Mouse (Mus musculus): Measurements from ENCODE around the gene Gm35315. TPM values are rescaled to one million over a fixed set of nuclear protein-coding genes. Genes with fewer than 3 reads are reported as not detected.

The Gm35315 gene
- polyA plus RNA-seq, 1 experiment from 2014 or later = 0.58 TPM

GRCm38 (mm10) chr5:110107581-110108304 lies 13.5 kb upstream of the Gm35315 start, which contains the start of gene Gtpbp6:
Gene Gtpbp6 (minus strand): TSS chr5:110108197.
- Histone ChIP-seq H3K27me3 (replicated peaks) (no peaks in the 10 kb centered on the region), H3K27ac (peak within 1 kb of the TSS; percentile 97), H3K4me2 (peak within 1 kb of the TSS; percentile 93), H3K4me1 (peaks cover 21% of the 10 kb centered on the region), H3K9ac (peak within 1 kb of the TSS; percentile 72), H3K9me3 (no peaks in the 10 kb centered on the region), H3K36me3 (replicated peaks) (peaks cover 38% of the 10 kb centered on the region), H3K4me3 (peak within 1 kb of the TSS; percentile 74)
- WGBS = 0% methylated on average over 70 of the region's 71 CpGs
- ATAC-seq (replicated peaks) = peak; percentile 81

GRCm38 (mm10) chr5:110106901-110107564 lies 12.8 kb upstream of the Gm35315 start:
- Histone ChIP-seq H3K9ac (peak overlapping the region; percentile 72), H3K4me2 (peak overlapping the region; percentile 93), H3K4me3 (peak overlapping the region; percentile 74), H3K27ac (peak overlapping the region; percentile 97), H3K9me3 (no peaks in the 10 kb centered on the region), H3K36me3 (replicated peaks) (peaks cover 34% of the 10 kb centered on the region), H3K27me3 (replicated peaks) (no peaks in the 10 kb centered on the region), H3K4me1 (peaks cover 24% of the 10 kb centered on the region)
- ATAC-seq (replicated peaks) = peak; percentile 19
- 17% methylated on average over 41 of the region's 41 CpGs for WGBS

GRCm38 (mm10) chr5:110106140-110106871 lies 12.1 kb upstream of the Gm35315 start:
- no peak overlapping the region for H3K27ac ChIP-seq
- no peaks in the 10 kb centered on the region for H3K9me3 ChIP-seq
- no peaks in the 10 kb centered on the region for H3K27me3 ChIP-seq (replicated peaks)
- peaks cover 32% of the 10 kb centered on the region for H3K4me1 ChIP-seq
- no peak for ATAC-seq (replicated peaks)
- peak overlapping the region; percentile 72 for H3K9ac ChIP-seq
- WGBS = 94% methylated on average over 26 of the region's 26 CpGs
- peak overlapping the region; percentile 74 for H3K4me3 ChIP-seq
- H3K4me2 ChIP-seq = peak overlapping the region; percentile 93
- H3K36me3 ChIP-seq (replicated peaks) = peaks cover 28% of the 10 kb centered on the region

DNA sequence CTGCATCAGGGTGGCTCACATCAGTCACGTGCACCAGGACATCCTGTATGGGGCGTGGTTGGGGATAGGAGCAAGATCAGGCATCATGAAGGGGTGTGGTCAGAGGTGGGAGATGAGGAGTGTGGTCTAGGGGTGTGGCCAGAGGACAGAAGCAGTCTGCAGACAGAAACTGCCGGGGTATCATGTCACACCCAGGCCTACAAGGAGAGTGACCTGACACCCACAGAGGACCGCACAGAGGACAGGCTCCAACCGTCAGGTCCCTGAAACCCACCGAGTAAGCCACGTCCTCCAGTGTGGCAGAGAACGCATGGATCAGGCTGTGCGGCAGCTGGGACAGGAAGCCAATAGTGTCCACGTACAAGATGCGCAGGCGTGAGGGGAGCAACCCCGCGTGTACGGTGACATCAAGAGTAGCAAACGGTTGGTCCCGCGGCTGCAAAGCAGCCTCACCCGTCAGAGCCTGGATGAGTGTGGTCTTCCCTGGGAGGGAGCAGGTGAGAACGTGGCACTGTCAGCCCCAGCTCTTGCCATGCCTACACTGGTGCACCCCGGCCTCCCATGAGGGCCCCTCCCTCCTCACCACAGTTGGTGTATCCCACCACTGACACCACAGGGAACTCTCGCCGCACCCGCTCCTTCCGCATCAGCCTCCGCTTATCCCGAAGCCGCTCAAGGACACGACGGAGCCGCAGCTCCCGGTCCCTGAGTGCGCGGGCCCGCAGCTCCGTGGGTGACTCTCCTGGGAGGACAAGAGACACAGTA lies 10.6 kb upstream of the Gm35315 start:
- peaks cover 36% of the 10 kb centered on the region for H3K4me1 ChIP-seq
- H3K36me3 ChIP-seq (replicated peaks) = peaks cover 28% of the 10 kb centered on the region
- H3K4me2 ChIP-seq = no peak overlapping the region
- H3K9me3 ChIP-seq = no peaks in the 10 kb centered on the region
- ATAC-seq (replicated peaks) = no peak
- H3K4me3 ChIP-seq = no peak overlapping the region
- no peak overlapping the region for H3K9ac ChIP-seq
- no peaks in the 10 kb centered on the region for H3K27me3 ChIP-seq (replicated peaks)
- no peak overlapping the region for H3K27ac ChIP-seq
- WGBS = 96% methylated on average over 36 of the region's 36 CpGs

- Histone ChIP-seq H3K4me3 (no peak overlapping the region), H3K27ac (no peak overlapping the region), H3K9me3 (no peaks in the 10 kb centered on the region), H3K4me2 (no peak overlapping the region), H3K27me3 (replicated peaks) (no peaks in the 10 kb centered on the region), H3K9ac (no peak overlapping the region), H3K4me1 (peaks cover 36% of the 10 kb centered on the region), H3K36me3 (replicated peaks) (peaks cover 28% of the 10 kb centered on the region)
- no peak for ATAC-seq (replicated peaks)
- 95% methylated on average over 27 of the region's 27 CpGs for WGBS
Observed at GRCm38 (mm10) chr5:110103901-110104615, 9.8 kb upstream of the Gm35315 start.

DNA sequence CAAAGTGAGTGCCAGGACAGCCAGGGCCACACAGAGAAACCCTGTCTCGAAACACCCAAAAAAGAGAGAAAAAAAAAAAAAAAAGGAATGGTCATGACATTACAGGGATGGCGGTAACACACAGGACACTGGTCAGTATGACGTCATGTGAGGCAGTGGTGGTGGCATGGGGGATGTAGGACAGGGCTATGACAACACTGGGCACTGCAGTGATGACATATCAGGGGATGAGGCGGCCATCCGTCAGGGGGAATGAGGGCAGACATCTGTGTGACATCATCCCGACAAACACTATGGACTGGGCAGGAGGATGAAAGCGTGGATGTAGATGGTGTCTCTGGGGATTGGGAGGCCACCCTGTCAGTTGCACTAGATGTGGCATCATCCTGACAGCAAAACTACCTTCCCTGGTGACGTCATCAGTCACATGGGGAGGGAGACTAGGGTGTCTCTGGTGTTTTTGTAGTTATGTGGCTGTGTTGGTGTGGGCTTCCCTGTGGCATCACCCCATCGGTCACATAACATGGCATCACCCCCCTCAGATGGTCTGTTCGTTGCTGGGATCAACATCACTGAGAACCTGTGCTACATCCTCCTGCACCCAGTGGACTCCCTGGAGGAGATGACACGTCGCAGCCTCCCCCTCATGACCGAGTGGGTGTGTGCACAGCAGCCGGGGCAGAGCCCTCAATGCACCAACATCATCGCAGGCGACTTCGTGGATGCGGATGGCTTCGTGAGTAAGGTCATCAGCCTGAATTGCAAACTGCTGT lies 8.8 kb upstream of the Gm35315 start:
- Histone ChIP-seq H3K27ac (no peak overlapping the region), H3K4me2 (no peak overlapping the region), H3K27me3 (replicated peaks) (no peaks in the 10 kb centered on the region), H3K4me3 (no peak overlapping the region), H3K9me3 (no peaks in the 10 kb centered on the region), H3K36me3 (replicated peaks) (peaks cover 28% of the 10 kb centered on the region), H3K9ac (no peak overlapping the region), H3K4me1 (peaks cover 36% of the 10 kb centered on the region)
- 95% methylated on average over 19 of the region's 19 CpGs for WGBS
- ATAC-seq (replicated peaks) = no peak

DNA sequence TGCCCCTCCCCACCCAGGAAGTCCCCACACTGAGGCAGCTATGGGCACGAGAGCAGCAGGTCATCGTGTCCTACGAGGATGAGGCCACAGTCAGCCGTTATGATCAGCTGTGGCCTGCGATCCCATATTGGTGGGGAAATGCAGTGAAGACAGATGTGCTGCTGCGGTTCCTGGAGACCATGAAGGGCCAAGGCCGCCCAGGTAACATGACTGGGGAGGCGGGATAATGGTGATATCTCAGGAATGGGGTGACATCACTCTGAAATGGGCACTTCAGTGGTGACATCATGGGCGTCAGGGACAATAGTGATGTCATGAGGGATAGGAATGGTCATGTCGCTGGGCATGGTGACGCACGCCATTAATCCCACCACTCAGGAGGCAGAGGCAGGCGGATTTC lies 8.2 kb upstream of the Gm35315 start:
- ATAC-seq (replicated peaks) = no peak
- Histone ChIP-seq H3K27ac (no peak overlapping the region), H3K9ac (no peak overlapping the region), H3K4me2 (no peak overlapping the region), H3K27me3 (replicated peaks) (no peaks in the 10 kb centered on the region), H3K9me3 (no peaks in the 10 kb centered on the region), H3K36me3 (replicated peaks) (peaks cover 28% of the 10 kb centered on the region), H3K4me1 (peaks cover 36% of the 10 kb centered on the region), H3K4me3 (no peak overlapping the region)
- 95% methylated on average over 13 of the region's 13 CpGs for WGBS

DNA sequence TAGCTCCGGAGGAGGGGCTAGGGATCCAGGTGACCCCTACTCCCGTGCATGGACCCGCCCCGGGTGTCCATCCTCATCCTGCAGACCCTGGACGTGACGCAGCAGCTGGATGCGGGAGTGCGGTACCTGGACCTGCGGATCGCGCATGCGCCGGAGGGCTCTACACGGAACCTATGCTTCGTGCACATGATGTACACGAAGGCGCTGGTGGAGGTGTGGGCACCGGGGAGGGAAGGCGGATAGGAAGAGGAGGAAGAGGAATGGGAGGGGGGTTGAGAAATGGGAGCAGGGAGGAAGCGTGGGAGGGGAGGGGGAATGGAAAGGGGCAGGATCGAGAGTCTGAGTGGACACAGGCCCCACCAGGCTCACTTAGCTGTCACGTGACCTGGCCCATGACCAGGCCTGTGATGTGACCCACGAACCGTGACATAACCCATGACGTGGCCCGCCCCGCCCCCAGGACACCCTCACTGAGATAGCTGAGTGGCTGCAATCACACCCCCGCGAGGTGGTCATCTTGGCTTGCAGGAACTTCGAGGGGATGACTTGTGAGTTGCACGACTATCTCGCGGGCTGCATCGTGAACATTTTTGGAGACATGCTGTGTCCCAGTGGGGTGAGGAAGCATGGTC lies 7.6 kb upstream of the Gm35315 start:
- no peak overlapping the region for H3K27ac ChIP-seq
- H3K4me2 ChIP-seq = peak overlapping the region; percentile 87
- H3K4me3 ChIP-seq = peak overlapping the region; percentile 44
- H3K4me1 ChIP-seq = peaks cover 33% of the 10 kb centered on the region
- no peaks in the 10 kb centered on the region for H3K9me3 ChIP-seq
- ATAC-seq (replicated peaks) = peak; percentile 79
- WGBS = 19% methylated on average over 34 of the region's 34 CpGs
- H3K27me3 ChIP-seq (replicated peaks) = no peaks in the 10 kb centered on the region
- H3K36me3 ChIP-seq (replicated peaks) = peaks cover 28% of the 10 kb centered on the region
- H3K9ac ChIP-seq = peak overlapping the region; percentile 43; the same call in 1 of the 2 replicates

- H3K36me3 ChIP-seq (replicated peaks) = peaks cover 28% of the 10 kb centered on the region
- H3K27ac ChIP-seq = no peak overlapping the region
- H3K9ac ChIP-seq = peak overlapping the region; percentile 43
- H3K4me2 ChIP-seq = peak overlapping the region; percentile 87
- peak overlapping the region; percentile 44 for H3K4me3 ChIP-seq
- WGBS = under 1% methylated on average over 37 of the region's 37 CpGs
- H3K9me3 ChIP-seq = no peaks in the 10 kb centered on the region
- no peaks in the 10 kb centered on the region for H3K27me3 ChIP-seq (replicated peaks)
- ATAC-seq (replicated peaks) = peak; percentile 34
- H3K4me1 ChIP-seq = peaks cover 25% of the 10 kb centered on the region
Observed at GRCm38 (mm10) chr5:110100921-110101631, 6.9 kb upstream of the Gm35315 start.

All from midbrain, embryonic 15.5 days (tissue).